Mouse (Mus musculus): ENCODE results near the gene Prdm8.

DNA sequence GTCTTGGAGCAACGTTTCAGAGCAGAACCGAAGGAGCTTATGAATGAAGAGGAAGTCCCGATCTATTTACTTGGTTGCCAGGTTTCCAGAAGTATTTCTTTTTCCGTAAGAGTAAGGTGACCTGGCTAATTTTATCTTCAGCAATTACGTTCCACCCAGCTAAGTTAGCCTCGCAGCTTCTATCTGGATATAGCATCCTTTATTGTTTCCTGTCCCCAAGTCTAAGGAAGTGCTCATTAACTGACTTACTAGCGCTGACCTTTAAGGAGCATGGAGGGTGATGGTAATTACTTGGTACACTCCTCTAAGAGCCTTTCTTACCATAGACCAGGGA, 32.2 kb downstream of the Prdm8 start:
- TF ChIP-seq CTCF (IDR thresholded peaks at IDR 0.05), result no peak
- no peak for TF ChIP-seq POLR2A (IDR thresholded peaks at IDR 0.05; ENCODE audit: insufficient read depth, low read depth, low read length)

All from heart, adult 2 months (tissue).